Mouse (Mus musculus): Measurements from ENCODE around the gene Tbcel.

GRCm38 (mm10) chr9:42387038-42387437 is 120.6 kb downstream of the Tbcel start:
- TF ChIP-seq CTCF (IDR thresholded peaks at IDR 0.05; ENCODE audit: extremely low read depth, insufficient read depth, insufficient read length, insufficient replicate concordance) (no peak), POLR2A (IDR thresholded peaks at IDR 0.05; ENCODE audit: low read depth, low read length) (no peak)

Data from spleen, adult 2 months (tissue).